Mouse (Mus musculus) C2C12 (cell line): ENCODE measurements around the gene Zswim5.

Experiments used
- CTCF ChIP-seq: IDR thresholded peaks from one replicate; pipeline ENCODE4 v1.5.1; 2011; ENCODE audit not compliant: control insufficient read depth, insufficient read depth, insufficient read length
- MYOD1 ChIP-seq: IDR thresholded peaks from one replicate; pipeline ENCODE4 v1.6.1; 2011; ENCODE audit warnings: low read depth; ENCODE audit not compliant: control insufficient read depth, insufficient read length
- USF1 ChIP-seq: IDR thresholded peaks from one replicate; pipeline ENCODE4 v1.6.1; 2011; ENCODE audit warnings: low read depth, mild to moderate bottlenecking, control low read depth, moderate library complexity

DNA sequence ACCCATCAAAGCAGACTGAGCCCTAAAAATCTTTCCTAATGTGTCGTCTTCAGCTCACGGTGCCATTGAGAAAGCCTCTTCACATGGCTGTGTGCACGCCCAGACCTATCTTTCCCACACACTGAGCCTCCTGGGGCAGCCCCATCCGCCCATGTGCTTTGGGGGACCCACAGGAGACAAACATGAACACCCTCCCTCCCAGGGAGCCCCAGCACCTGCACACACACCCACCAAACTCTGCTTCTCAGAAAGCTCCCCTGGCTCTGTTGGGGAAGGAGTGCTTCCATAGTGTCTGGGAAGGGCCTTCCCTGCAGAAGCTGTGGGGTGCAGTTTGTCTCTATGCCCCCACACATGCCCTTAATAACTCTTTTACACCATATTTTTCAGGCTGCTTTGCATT, 127.5 kb downstream of the Zswim5 start:
- no peak for TF ChIP-seq CTCF
- no peak for TF ChIP-seq USF1
- TF ChIP-seq MYOD1 = no peak
